Mouse (Mus musculus) liver, adult 2 months (tissue): ENCODE measurements around the gene Ptcd2.

Source experiments
- CTCF ChIP-seq: fragments of 200-500 bp; IDR thresholded peaks from 2 replicates; pipeline ENCODE4 v1.5.1; 2011; ENCODE audit warnings: low read depth, low read length, control low read depth
- POLR2A ChIP-seq: fragments of 200-500 bp; IDR thresholded peaks from 2 replicates; pipeline ENCODE4 v1.6.1; 2011; ENCODE audit warnings: low read length, control low read depth; ENCODE audit not compliant: insufficient read depth; ENCODE audit errors: extremely low read depth

- TF ChIP-seq CTCF (no peak), POLR2A (no peak)
These were observed 40.2 kb upstream of the Ptcd2 start for GRCm38 (mm10) chr13:99384555-99385203.
